In the genomic region with DNA sequence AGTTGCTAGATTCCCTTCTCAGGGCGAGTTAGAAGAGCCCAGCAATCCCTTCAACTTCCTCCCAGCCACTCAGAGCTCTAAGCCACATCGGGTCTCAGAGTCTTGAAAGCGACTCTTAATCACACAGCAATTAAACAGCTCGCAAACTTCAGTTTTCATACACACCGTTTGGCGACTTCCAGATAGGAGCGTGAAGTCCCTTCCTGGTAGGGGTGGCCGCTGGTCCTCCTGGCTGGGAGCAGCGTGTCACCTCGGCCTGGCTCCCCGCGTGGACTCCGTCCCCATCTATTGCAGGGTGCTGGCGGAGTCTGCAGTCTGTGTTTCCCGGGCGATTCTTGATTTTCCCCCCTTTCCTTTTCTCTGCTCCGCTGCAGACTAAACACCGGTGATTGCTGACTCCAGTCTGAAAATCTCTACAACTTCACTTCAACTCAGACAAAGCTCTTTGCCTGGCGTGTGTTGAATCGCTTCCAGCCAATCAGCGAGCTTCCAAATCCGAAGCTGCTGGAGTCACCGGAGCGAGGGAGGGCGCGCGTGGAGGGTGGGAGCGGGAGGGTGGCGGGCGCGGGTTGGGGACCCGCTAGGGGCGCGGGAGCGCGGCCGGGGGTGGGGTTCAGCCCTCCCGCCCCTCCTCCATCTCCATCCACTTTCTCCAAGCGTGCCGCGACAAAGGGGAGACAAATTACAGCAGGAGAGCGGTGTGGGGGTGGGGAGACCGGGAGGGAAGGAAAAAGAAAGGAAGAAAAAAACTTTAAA, we compare ENCODE assay signal across 8 mouse cellular contexts. TPM values are rescaled to one million over a fixed set of nuclear protein-coding genes. Genes with fewer than 3 reads are reported as not detected.
A peak's percentile ranks its signal among the peaks of the same experiment; 100 is the strongest.
DNase-seq lines count a peak whose midpoint lies in the region; ATAC-seq and TF ChIP-seq lines count a peak whose summit lies in the region.

Gene Pcdh18, minus strand, starts transcription at position 456 of the 756 bp plus-strand sequence.

- peak within 1 kb of the TSS; percentile 98 for H3K27ac ChIP-seq in embryonic facial prominence, embryonic 11.5 days (replicated peaks; ENCODE audit: low read depth, low read length)
- H3K27ac ChIP-seq in heart, adult 2 months: peak within 1 kb of the TSS; percentile 84
- H3K27ac ChIP-seq in kidney, adult 2 months (ENCODE audit: insufficient read depth, low read depth, low read length): peak within 1 kb of the TSS; percentile 64; the same call in 1 of the 2 replicates
- H3K27ac ChIP-seq in liver, adult 2 months (replicated peaks; ENCODE audit: insufficient read depth, low read depth, low read length): no peak within 1 kb of the TSS
- peak within 1 kb of the TSS; percentile 81 for H3K27ac ChIP-seq in neural tube, embryonic 12.5 days

- peak; percentile 20; the same call in 1 of the 2 replicates for TF ChIP-seq CTCF in heart, adult 2 months (IDR thresholded peaks at IDR 0.05)
- TF ChIP-seq CTCF in kidney, adult 2 months (conservative IDR thresholded peaks at IDR 0.05; ENCODE audit: insufficient read depth, insufficient read length, low read depth, low read length): no peak
- no peak for TF ChIP-seq CTCF in liver, adult 2 months (IDR thresholded peaks at IDR 0.05; ENCODE audit: low read depth, low read length)

- H3K4me2 ChIP-seq in embryonic facial prominence, embryonic 11.5 days (ENCODE audit: low read depth, low read length): peak within 1 kb of the TSS; percentile 83
- peak within 1 kb of the TSS; percentile 70 for H3K4me2 ChIP-seq in neural tube, embryonic 12.5 days (replicated peaks)

- peak; percentile 95 for DNase-seq in embryonic facial prominence, embryonic 11.5 days (ENCODE audit: low spot score)
- peak; percentile 80 to 86 for DNase-seq in heart, adult 2 months
- DNase-seq in kidney, adult 2 months: peak; percentile 81
- peak; percentile 51 for DNase-seq in liver, adult 2 months (ENCODE audit: extremely low read depth, low read depth, low spot score)
- peak; percentile 88 for DNase-seq in urinary bladder, postnatal 14 days (ENCODE audit: low spot score)

- H3K9ac ChIP-seq in embryonic facial prominence, embryonic 11.5 days (replicated peaks; ENCODE audit: low read length): peak within 1 kb of the TSS; percentile 94
- peak within 1 kb of the TSS; percentile 71 for H3K9ac ChIP-seq in heart, adult 2 months (ENCODE audit: low read depth, low read length)
- peak within 1 kb of the TSS; percentile 39; the same call in 1 of the 2 replicates for H3K9ac ChIP-seq in liver, adult 2 months (ENCODE audit: low read depth, low read length)
- peak within 1 kb of the TSS; percentile 58 for H3K9ac ChIP-seq in neural tube, embryonic 12.5 days

- TF ChIP-seq EP300 in heart, adult 2 months (IDR thresholded peaks at IDR 0.05; ENCODE audit: insufficient read depth, low read depth, low read length): no peak

- peak; percentile 54; the same call in 1 of the 2 replicates for TF ChIP-seq POLR2A in heart, adult 2 months (IDR thresholded peaks at IDR 0.05; ENCODE audit: insufficient read depth, low read depth, low read length)
- TF ChIP-seq POLR2A in kidney, adult 2 months (IDR thresholded peaks at IDR 0.05; ENCODE audit: low read depth, low read length): no peak
- no peak for TF ChIP-seq POLR2A in liver, adult 2 months (IDR thresholded peaks at IDR 0.05; ENCODE audit: extremely low read depth, insufficient read depth, low read length)

- H3K9me3 ChIP-seq in erythroblast, embryonic 14.5 days (ENCODE audit: control insufficient read depth, low read length): no peaks in the 10 kb centered on the region; the same call in 1 of the 2 replicates
- H3K9me3 ChIP-seq in embryonic facial prominence, embryonic 11.5 days (replicated peaks; ENCODE audit: control insufficient read depth, low read length): no peaks in the 10 kb centered on the region
- no peaks in the 10 kb centered on the region for H3K9me3 ChIP-seq in neural tube, embryonic 12.5 days

- under 1% methylated on average over 43 of the region's 43 CpGs for WGBS in embryonic facial prominence, embryonic 11.5 days
- under 1% methylated on average over 43 of the region's 43 CpGs for WGBS in heart, adult 2 months
- under 1% methylated on average over 43 of the region's 43 CpGs for WGBS in kidney, adult 2 months
- under 1% methylated on average over 43 of the region's 43 CpGs for WGBS in liver, adult 2 months
- under 1% methylated on average over 42 of the region's 43 CpGs for WGBS in neural tube, embryonic 12.5 days

- H3K27me3 ChIP-seq in erythroblast, embryonic 14.5 days (ENCODE audit: control insufficient read depth): peaks cover 22% of the 10 kb centered on the region
- no peaks in the 10 kb centered on the region for H3K27me3 ChIP-seq in embryonic facial prominence, embryonic 11.5 days (ENCODE audit: control insufficient read depth, insufficient read depth, low read length)
- no peaks in the 10 kb centered on the region for H3K27me3 ChIP-seq in heart, adult 2 months (ENCODE audit: control insufficient read depth, insufficient read depth, low read length)
- peaks cover 2% of the 10 kb centered on the region; the same call in 1 of the 2 replicates for H3K27me3 ChIP-seq in kidney, adult 2 months (replicated peaks; ENCODE audit: control insufficient read depth, insufficient read depth, low read length)
- H3K27me3 ChIP-seq in liver, adult 2 months (ENCODE audit: control insufficient read depth, insufficient read depth, low read length): no peaks in the 10 kb centered on the region; the same call in 1 of the 2 replicates
- H3K27me3 ChIP-seq in neural tube, embryonic 12.5 days (replicated peaks): no peaks in the 10 kb centered on the region

- H3K79me2 ChIP-seq in heart, adult 2 months (replicated peaks; ENCODE audit: control insufficient read depth, insufficient read depth, low read length): no peaks in the 10 kb centered on the region
- no peaks in the 10 kb centered on the region for H3K79me2 ChIP-seq in liver, adult 2 months (ENCODE audit: control insufficient read depth, insufficient read depth, low read length)

- intact Hi-C loops in heart, adult 2 months (cut with DNase I): loop anchor here (2.0 to 10.0 kb wide), 5 partner anchors 115 to 665 kb away; no protein-coding TSS in a partner anchor

- no peaks in the 10 kb centered on the region for H3K36me3 ChIP-seq in erythroblast, embryonic 14.5 days (ENCODE audit: control insufficient read depth)
- H3K36me3 ChIP-seq in embryonic facial prominence, embryonic 11.5 days (replicated peaks; ENCODE audit: control insufficient read depth, insufficient read depth, low read depth, low read length): peaks cover 9% of the 10 kb centered on the region; the same call in 1 of the 2 replicates
- no peaks in the 10 kb centered on the region; the same call in none of the 2 replicates for H3K36me3 ChIP-seq in heart, adult 2 months (ENCODE audit: control insufficient read depth, insufficient read depth, low read length)
- H3K36me3 ChIP-seq in kidney, adult 2 months (ENCODE audit: control insufficient read depth, insufficient read depth, low read length): no peaks in the 10 kb centered on the region
- H3K36me3 ChIP-seq in liver, adult 2 months (ENCODE audit: control insufficient read depth, insufficient read depth, low read length): no peaks in the 10 kb centered on the region
- peaks cover 7% of the 10 kb centered on the region for H3K36me3 ChIP-seq in neural tube, embryonic 12.5 days

- peak within 1 kb of the TSS; percentile 15 for H3K4me3 ChIP-seq in erythroblast, embryonic 14.5 days (replicated peaks)
- peak within 1 kb of the TSS; percentile 81 for H3K4me3 ChIP-seq in embryonic facial prominence, embryonic 11.5 days (ENCODE audit: low read depth, low read length)
- H3K4me3 ChIP-seq in heart, adult 2 months: peak within 1 kb of the TSS; percentile 75
- peak within 1 kb of the TSS; percentile 64 for H3K4me3 ChIP-seq in kidney, adult 2 months (ENCODE audit: insufficient read depth, low read depth, low read length)
- H3K4me3 ChIP-seq in liver, adult 2 months (ENCODE audit: insufficient read depth, low read depth, low read length): peak within 1 kb of the TSS; percentile 40
- H3K4me3 ChIP-seq in neural tube, embryonic 12.5 days: peak within 1 kb of the TSS; percentile 63

- no peaks in the 10 kb centered on the region for H3K4me1 ChIP-seq in erythroblast, embryonic 14.5 days (ENCODE audit: control insufficient read depth)
- no peaks in the 10 kb centered on the region for H3K4me1 ChIP-seq in embryonic facial prominence, embryonic 11.5 days (ENCODE audit: control insufficient read depth, insufficient read depth, low read length)
- no peaks in the 10 kb centered on the region for H3K4me1 ChIP-seq in heart, adult 2 months (ENCODE audit: control insufficient read depth, insufficient read depth, low read length)
- H3K4me1 ChIP-seq in kidney, adult 2 months (ENCODE audit: control insufficient read depth, insufficient read depth, low read length): no peaks in the 10 kb centered on the region
- H3K4me1 ChIP-seq in liver, adult 2 months (ENCODE audit: control insufficient read depth, insufficient read depth, low read length): no peaks in the 10 kb centered on the region; the same call in 1 of the 2 replicates
- H3K4me1 ChIP-seq in neural tube, embryonic 12.5 days: peaks cover 29% of the 10 kb centered on the region

- ATAC-seq in erythroblast, adult 5-6 weeks (replicated peaks; ENCODE audit: low FRiP score, poor library complexity, severe bottlenecking): no peak
- peak; percentile 92 for ATAC-seq in embryonic facial prominence, embryonic 11.5 days (replicated peaks; ENCODE audit: insufficient number of reproducible peaks, low FRiP score, low TSS enrichment, low read depth)
- ATAC-seq in neural tube, embryonic 12.5 days (ENCODE audit: low FRiP score, low read depth): peak; percentile 93

RNA-seq across cellular contexts. Expression of gene Pcdh18, which starts in this region (rescaled TPM):
- not detected in 2 replicates for polyA plus RNA-seq in erythroblast, embryonic 14.5 days (2012)
- not detected in 2 replicates for total RNA-seq in erythroblast, adult 5-6 weeks (2015; ENCODE audit: low replicate concordance)
- total RNA-seq in erythroblast, adult 5-6 weeks (2017; ENCODE audit: low replicate concordance): not detected in 2 replicates
- polyA plus RNA-seq in embryonic facial prominence, embryonic 11.5 days (2014; fragmentation: Nextera tagmentation; extraction: Ambion mirVana): 137 and 143 TPM in 2 replicates
- total RNA-seq in heart, adult 2 months (2021): 1 to 10 TPM; 3.3 to 4.4 TPM
- polyA plus RNA-seq in heart, adult 2 months (2012; rRNA removed): 3.1 and 5.7 TPM in 2 replicates
- 5.7 and 6.7 TPM in 2 replicates for polyA plus RNA-seq in kidney, adult 2 months (2012; rRNA removed)
- total RNA-seq in liver, adult 2 months (2014; rRNA removed): 0.92 and 1.6 TPM in 2 replicates
- 0.24 and 0.26 TPM in 2 replicates for polyA plus RNA-seq in liver, adult 2 months (2012; rRNA removed)
- polyA plus RNA-seq in neural tube, embryonic 12.5 days (2016; fragmentation: Nextera tagmentation; extraction: Ambion mirVana): 54.6 and 57.3 TPM in 2 replicates

Comparison
In these comparisons a context has a peak if more than half of its experiments do, and no peak if none do; other contexts are left out.
1. H3K4me3 ChIP-seq: peak in every context shown above with its lines; median percentile 81 in embryonic facial prominence, embryonic 11.5 days; 75 in heart, adult 2 months; 64 in kidney, adult 2 months; 63 in neural tube, embryonic 12.5 days; 40 in liver, adult 2 months; 15 in erythroblast, embryonic 14.5 days.
2. H3K9ac ChIP-seq: peak in every context shown above with its lines; median percentile 94 in embryonic facial prominence, embryonic 11.5 days; 71 in heart, adult 2 months; 58 in neural tube, embryonic 12.5 days; 39 in liver, adult 2 months.